Comparison of ENCODE assay signal across 23 mouse cellular contexts in the genomic region with DNA sequence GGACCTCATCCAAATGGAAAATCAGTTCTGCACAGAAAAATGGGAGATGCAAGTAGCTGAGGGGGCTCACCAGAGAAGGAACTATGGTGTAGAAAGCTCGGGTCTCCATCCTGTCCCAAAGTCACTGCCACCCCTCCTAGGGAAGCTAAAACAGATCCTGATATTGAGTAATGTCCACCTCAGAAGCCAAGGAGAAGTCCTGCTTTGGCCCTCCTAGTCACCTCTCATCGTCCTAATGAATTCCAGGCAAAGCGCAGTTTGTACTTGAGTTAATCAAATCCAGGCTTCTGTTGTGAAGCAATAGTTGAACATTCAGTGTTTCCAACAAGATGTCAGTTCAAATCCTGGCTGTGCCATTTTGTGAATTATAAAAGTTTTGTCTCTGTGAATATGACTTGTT. TPM values are rescaled to one million over a fixed set of nuclear protein-coding genes. Genes with fewer than 3 reads are reported as not detected.
"Had no signal": no experiment of that assay in that cellular context is flagged by ENCODE, and none has a peak within 500 bp of the region (broad histone marks: within the 10 kb centered on the region; RNA-seq: fewer than 3 reads in every experiment).

No protein-coding gene starts in this region.

- H3K27ac ChIP-seq: limb, embryonic 10.5 days; limb, embryonic 13.5 days; liver, embryonic 12.5 days; liver, embryonic 15.5 days; lung, embryonic 15.5 days; midbrain, embryonic 10.5 days; midbrain, embryonic 13.5 days; neural tube, embryonic 13.5 days had no signal

- H3K4me1 ChIP-seq: limb, embryonic 10.5 days; liver, embryonic 12.5 days; liver, embryonic 15.5 days; lung, embryonic 15.5 days; megakaryocyte, embryonic 14.5 days; midbrain, embryonic 10.5 days; midbrain, embryonic 13.5 days; neural tube, embryonic 13.5 days had no signal

- H3K9me3 ChIP-seq: limb, embryonic 10.5 days; limb, embryonic 13.5 days; liver, embryonic 12.5 days; liver, embryonic 15.5 days; lung, embryonic 15.5 days; megakaryocyte, embryonic 14.5 days; midbrain, embryonic 10.5 days; midbrain, embryonic 13.5 days; neural tube, embryonic 13.5 days had no signal

- H3K27me3 ChIP-seq: limb, embryonic 13.5 days; liver, embryonic 12.5 days; liver, embryonic 15.5 days; lung, embryonic 15.5 days; megakaryocyte, embryonic 14.5 days; midbrain, embryonic 13.5 days; neural tube, embryonic 13.5 days had no signal

- H3K36me3 ChIP-seq: limb, embryonic 10.5 days; limb, embryonic 13.5 days; liver, embryonic 12.5 days; liver, embryonic 15.5 days; lung, embryonic 15.5 days; midbrain, embryonic 10.5 days; midbrain, embryonic 13.5 days; neural tube, embryonic 13.5 days had no signal

- H3K9ac ChIP-seq: limb, embryonic 13.5 days; liver, embryonic 12.5 days; liver, embryonic 15.5 days; lung, embryonic 15.5 days; midbrain, embryonic 13.5 days; neural tube, embryonic 13.5 days had no signal

- DNase-seq: kidney, postnatal 14 days; kidney, postnatal 4 days; liver; lung, adult 18-20 months; lung, postnatal 10 days; lung, postnatal 36 days; retina, postnatal 1 day; right cerebral cortex, postnatal 25 days; thymus, adult 18-20 months; thymus, postnatal 36 days had no signal

- ATAC-seq: liver, embryonic 12.5 days; midbrain, embryonic 13.5 days; midbrain, embryonic 16.5 days had no signal

- H3K4me2 ChIP-seq: limb, embryonic 13.5 days; liver, embryonic 12.5 days; liver, embryonic 15.5 days; lung, embryonic 15.5 days; midbrain, embryonic 13.5 days; neural tube, embryonic 13.5 days had no signal

- H3K4me3 ChIP-seq: limb, embryonic 10.5 days; limb, embryonic 13.5 days; liver, embryonic 12.5 days; liver, embryonic 15.5 days; lung, embryonic 15.5 days; megakaryocyte, embryonic 14.5 days; midbrain, embryonic 10.5 days; midbrain, embryonic 13.5 days; myocyte; neural tube, embryonic 13.5 days had no signal

RNA-seq across cellular contexts. Expression of gene Cc2d2a, which starts 59.6 kb away (rescaled TPM):
- total RNA-seq: monocyte, adult 5-6 weeks; neutrophil, adult 5-6 weeks had no signal
